Mouse (Mus musculus): ENCODE measurements around the gene Herc2. TPM values are rescaled to one million over a fixed set of nuclear protein-coding genes. Genes with fewer than 3 reads are reported as not detected.

The Herc2 gene
- polyA plus RNA-seq, 1 experiment from 2014 or later, result 22.3 TPM

DNA sequence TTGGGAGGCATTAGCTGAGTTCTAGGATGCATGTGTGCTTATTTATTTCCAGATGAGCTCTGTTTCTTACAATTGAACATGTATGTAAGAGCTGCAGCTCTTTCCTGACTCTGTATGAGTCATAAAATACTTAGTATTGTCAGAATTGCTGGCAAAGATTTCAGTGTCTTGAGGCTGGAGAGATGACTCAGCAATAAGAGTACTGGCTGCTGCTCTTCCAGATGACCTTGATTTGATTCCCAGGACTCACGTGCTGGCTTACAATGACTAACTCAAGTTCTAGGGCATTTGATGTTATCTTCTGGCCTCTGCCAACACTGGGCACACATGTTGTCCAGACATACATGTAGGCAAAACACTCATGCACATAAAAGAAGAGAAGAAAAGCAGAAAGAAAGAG lies 64.2 kb downstream of the Herc2 start:
- no peak for ATAC-seq (ENCODE audit: low read depth)
- no peak overlapping the region for H3K9ac ChIP-seq (ENCODE audit: low read length)
- 69% methylated on average over 1 of the region's 1 CpGs for WGBS
- H3K4me1 ChIP-seq (replicated peaks; ENCODE audit: control insufficient read depth, insufficient read depth, low read length), result no peaks in the 10 kb centered on the region
- H3K27ac ChIP-seq (ENCODE audit: low read length), result no peak overlapping the region
- H3K27me3 ChIP-seq (ENCODE audit: control insufficient read depth, insufficient read depth, low read depth, low read length), result no peaks in the 10 kb centered on the region
- no peaks in the 10 kb centered on the region for H3K9me3 ChIP-seq (ENCODE audit: control insufficient read depth, low read length)
- peaks cover 6% of the 10 kb centered on the region for H3K36me3 ChIP-seq (ENCODE audit: control insufficient read depth, insufficient read depth, low read length)
- no peak overlapping the region for H3K4me3 ChIP-seq (ENCODE audit: low read length)
- H3K4me2 ChIP-seq (ENCODE audit: low read depth, low read length), result no peak overlapping the region

DNA sequence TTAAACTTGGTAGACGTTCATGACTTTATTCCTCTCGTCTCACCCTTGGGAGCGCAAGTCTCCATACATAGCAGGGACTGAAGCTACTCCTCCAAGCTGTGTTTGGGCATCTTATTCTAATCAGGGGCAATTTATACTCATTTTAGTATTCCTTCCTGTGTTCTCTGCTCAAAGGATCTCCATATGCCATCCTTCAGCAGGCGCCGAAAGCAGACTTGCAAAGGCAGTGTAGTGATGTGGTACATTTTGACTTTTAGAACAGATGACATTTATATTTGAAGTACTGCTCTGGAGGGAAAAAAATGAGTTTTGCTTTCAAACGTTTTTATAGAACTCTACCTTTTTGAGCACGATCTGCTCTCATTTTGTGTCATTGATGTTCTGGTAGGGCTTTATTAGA lies 71.0 kb downstream of the Herc2 start:
- Histone ChIP-seq H3K4me1 (replicated peaks; ENCODE audit: control insufficient read depth, insufficient read depth, low read length) (no peaks in the 10 kb centered on the region), H3K9me3 (ENCODE audit: control insufficient read depth, low read length) (no peaks in the 10 kb centered on the region), H3K9ac (ENCODE audit: low read length) (no peak overlapping the region), H3K27me3 (ENCODE audit: control insufficient read depth, insufficient read depth, low read depth, low read length) (no peaks in the 10 kb centered on the region), H3K4me2 (ENCODE audit: low read depth, low read length) (no peak overlapping the region), H3K4me3 (ENCODE audit: low read length) (no peak overlapping the region), H3K27ac (ENCODE audit: low read length) (no peak overlapping the region), H3K36me3 (ENCODE audit: control insufficient read depth, insufficient read depth, low read length) (peaks cover 12% of the 10 kb centered on the region)
- no peak for ATAC-seq (ENCODE audit: low read depth)
- 79% methylated on average over 7 of the region's 7 CpGs for WGBS

DNA sequence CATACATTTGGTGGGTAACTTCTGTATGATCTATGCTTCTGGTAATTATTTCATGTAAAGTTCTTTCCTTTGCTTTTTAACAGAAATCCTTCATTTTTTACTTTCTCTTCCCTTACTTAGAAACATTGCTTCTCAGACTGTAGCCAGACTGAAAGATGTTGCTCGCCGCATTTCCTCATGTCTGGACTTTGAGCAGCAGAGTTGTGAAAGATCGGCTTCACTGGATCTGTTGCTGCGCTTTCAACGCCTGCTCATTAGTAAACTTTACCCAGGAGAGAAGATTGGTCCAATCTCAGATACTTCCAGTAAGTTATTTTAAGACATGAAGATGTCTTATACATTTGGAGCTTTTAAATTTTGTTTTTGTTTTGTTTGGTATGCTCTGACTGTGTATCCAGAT lies 71.4 kb downstream of the Herc2 start:
- Histone ChIP-seq H3K4me1 (replicated peaks; ENCODE audit: control insufficient read depth, insufficient read depth, low read length) (no peaks in the 10 kb centered on the region), H3K36me3 (ENCODE audit: control insufficient read depth, insufficient read depth, low read length) (peaks cover 12% of the 10 kb centered on the region), H3K4me3 (ENCODE audit: low read length) (no peak overlapping the region), H3K9me3 (ENCODE audit: control insufficient read depth, low read length) (no peaks in the 10 kb centered on the region), H3K4me2 (ENCODE audit: low read depth, low read length) (no peak overlapping the region), H3K27me3 (ENCODE audit: control insufficient read depth, insufficient read depth, low read depth, low read length) (no peaks in the 10 kb centered on the region), H3K9ac (ENCODE audit: low read length) (no peak overlapping the region), H3K27ac (ENCODE audit: low read length) (no peak overlapping the region)
- 97% methylated on average over 5 of the region's 5 CpGs for WGBS
- no peak for ATAC-seq (ENCODE audit: low read depth)

DNA sequence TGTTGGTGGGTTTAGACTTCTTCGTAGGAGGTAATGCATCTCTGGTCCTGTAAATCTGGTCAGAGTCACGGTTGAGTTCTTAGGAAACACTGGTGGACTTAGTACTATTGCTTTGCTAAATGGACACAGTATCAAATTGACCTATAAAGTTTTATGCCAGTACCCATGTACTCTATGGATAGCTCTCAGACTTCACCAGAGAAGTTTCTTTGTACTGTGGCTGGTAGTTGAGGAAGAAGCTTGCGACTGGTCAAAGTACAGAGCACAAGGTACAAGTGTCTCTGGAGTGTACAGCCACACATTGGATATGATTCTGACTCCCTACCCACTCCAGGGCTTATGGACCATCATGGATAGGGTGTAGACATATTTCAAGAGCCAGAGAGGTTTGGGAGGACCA lies 78.1 kb downstream of the Herc2 start:
- Histone ChIP-seq H3K27me3 (ENCODE audit: control insufficient read depth, insufficient read depth, low read depth, low read length) (no peaks in the 10 kb centered on the region), H3K9me3 (ENCODE audit: control insufficient read depth, low read length) (no peaks in the 10 kb centered on the region), H3K4me3 (ENCODE audit: low read length) (no peak overlapping the region), H3K4me2 (ENCODE audit: low read depth, low read length) (no peak overlapping the region), H3K27ac (ENCODE audit: low read length) (no peak overlapping the region), H3K9ac (ENCODE audit: low read length) (no peak overlapping the region), H3K4me1 (replicated peaks; ENCODE audit: control insufficient read depth, insufficient read depth, low read length) (no peaks in the 10 kb centered on the region), H3K36me3 (ENCODE audit: control insufficient read depth, insufficient read depth, low read length) (peaks cover 17% of the 10 kb centered on the region)
- 93% methylated on average over 3 of the region's 3 CpGs for whole genome bisulfite sequencing
- no peak for ATAC-seq (ENCODE audit: low read depth)

DNA sequence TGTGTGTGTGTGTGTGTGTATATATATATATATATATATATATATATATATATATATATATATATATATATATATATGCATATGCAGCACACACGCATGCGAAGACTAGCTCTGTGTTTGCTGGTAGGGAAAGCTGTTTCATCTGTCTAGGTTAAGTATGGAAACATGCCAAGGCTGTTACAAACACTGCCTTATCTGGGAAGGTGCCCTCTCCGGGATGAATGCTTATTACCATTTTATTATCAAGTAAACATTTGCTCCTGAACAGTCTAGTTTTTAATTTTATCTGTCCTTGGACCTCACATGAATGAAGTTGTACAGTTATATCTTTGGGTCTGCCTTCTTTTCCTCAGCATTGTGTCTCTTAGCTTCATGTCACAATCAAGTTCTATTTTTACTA lies 79.6 kb downstream of the Herc2 start:
- no peaks in the 10 kb centered on the region for H3K9me3 ChIP-seq (ENCODE audit: control insufficient read depth, low read length)
- H3K4me2 ChIP-seq (ENCODE audit: low read depth, low read length), result no peak overlapping the region
- H3K9ac ChIP-seq (ENCODE audit: low read length), result no peak overlapping the region
- H3K27me3 ChIP-seq (ENCODE audit: control insufficient read depth, insufficient read depth, low read depth, low read length), result no peaks in the 10 kb centered on the region
- peaks cover 14% of the 10 kb centered on the region for H3K36me3 ChIP-seq (ENCODE audit: control insufficient read depth, insufficient read depth, low read length)
- no peak overlapping the region for H3K4me3 ChIP-seq (ENCODE audit: low read length)
- ATAC-seq (ENCODE audit: low read depth), result no peak
- H3K27ac ChIP-seq (ENCODE audit: low read length), result no peak overlapping the region
- no peaks in the 10 kb centered on the region for H3K4me1 ChIP-seq (replicated peaks; ENCODE audit: control insufficient read depth, insufficient read depth, low read length)
- 71% methylated on average over 3 of the region's 3 CpGs for WGBS

DNA sequence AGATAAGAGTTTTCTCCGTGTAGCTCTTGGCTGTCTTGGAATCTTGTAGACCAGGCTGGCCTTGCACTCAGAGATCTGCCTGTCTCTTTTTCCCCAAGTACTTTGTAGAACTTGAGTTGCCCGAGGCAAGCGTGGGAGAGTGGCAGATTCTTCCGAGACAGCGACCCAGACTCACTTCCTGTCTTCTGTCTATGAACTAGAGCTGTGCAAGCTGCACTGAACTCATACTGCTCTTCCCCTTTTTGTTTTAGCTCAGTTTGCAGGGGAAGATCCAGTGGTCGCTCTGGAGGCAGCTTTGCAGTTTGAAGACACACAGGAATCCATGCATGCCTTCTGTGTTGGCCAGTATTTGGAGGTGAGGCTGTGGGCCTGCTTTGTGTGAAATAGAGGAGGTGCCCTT lies 81.6 kb downstream of the Herc2 start:
- peaks cover 10% of the 10 kb centered on the region; the same call in 1 of the 2 replicates for H3K36me3 ChIP-seq (ENCODE audit: control insufficient read depth, insufficient read depth, low read length)
- H3K9me3 ChIP-seq (ENCODE audit: control insufficient read depth, low read length), result no peaks in the 10 kb centered on the region
- no peak overlapping the region for H3K4me2 ChIP-seq (ENCODE audit: low read depth, low read length)
- no peak for ATAC-seq (ENCODE audit: low read depth)
- H3K4me3 ChIP-seq (ENCODE audit: low read length), result no peak overlapping the region
- H3K27ac ChIP-seq (ENCODE audit: low read length), result no peak overlapping the region
- WGBS, result 71% methylated on average over 6 of the region's 6 CpGs
- H3K4me1 ChIP-seq (replicated peaks; ENCODE audit: control insufficient read depth, insufficient read depth, low read length), result no peaks in the 10 kb centered on the region
- no peaks in the 10 kb centered on the region for H3K27me3 ChIP-seq (ENCODE audit: control insufficient read depth, insufficient read depth, low read depth, low read length)
- H3K9ac ChIP-seq (ENCODE audit: low read length), result no peak overlapping the region

DNA sequence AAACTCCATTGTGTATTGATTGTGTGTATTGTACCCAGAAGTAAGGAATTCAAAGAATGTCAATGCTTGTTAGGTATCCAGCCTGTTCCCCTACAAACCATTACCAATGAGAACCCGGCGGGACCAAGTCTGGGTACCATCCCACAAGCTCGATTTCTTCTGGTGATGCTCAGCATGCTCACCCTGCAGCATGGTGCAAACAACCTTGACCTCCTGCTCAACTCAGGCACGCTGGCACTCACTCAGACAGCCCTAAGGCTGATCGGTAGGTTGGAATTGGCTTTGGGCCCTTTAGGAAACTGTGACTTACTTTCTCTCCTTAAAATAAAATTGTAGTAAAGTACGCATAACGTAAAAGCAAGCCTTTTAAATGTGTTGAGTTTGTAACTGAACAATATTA lies 88.7 kb downstream of the Herc2 start:
- no peak for ATAC-seq (ENCODE audit: low read depth)
- no peak overlapping the region for H3K4me2 ChIP-seq (ENCODE audit: low read depth, low read length)
- H3K9ac ChIP-seq (ENCODE audit: low read length), result no peak overlapping the region
- no peaks in the 10 kb centered on the region for H3K9me3 ChIP-seq (ENCODE audit: control insufficient read depth, low read length)
- 87% methylated on average over 7 of the region's 7 CpGs for WGBS
- H3K27ac ChIP-seq (ENCODE audit: low read length), result no peak overlapping the region
- H3K27me3 ChIP-seq (ENCODE audit: control insufficient read depth, insufficient read depth, low read depth, low read length), result no peaks in the 10 kb centered on the region
- H3K4me1 ChIP-seq (replicated peaks; ENCODE audit: control insufficient read depth, insufficient read depth, low read length), result no peaks in the 10 kb centered on the region
- H3K36me3 ChIP-seq (ENCODE audit: control insufficient read depth, insufficient read depth, low read length), result peaks cover 7% of the 10 kb centered on the region
- H3K4me3 ChIP-seq (ENCODE audit: low read length), result no peak overlapping the region

DNA sequence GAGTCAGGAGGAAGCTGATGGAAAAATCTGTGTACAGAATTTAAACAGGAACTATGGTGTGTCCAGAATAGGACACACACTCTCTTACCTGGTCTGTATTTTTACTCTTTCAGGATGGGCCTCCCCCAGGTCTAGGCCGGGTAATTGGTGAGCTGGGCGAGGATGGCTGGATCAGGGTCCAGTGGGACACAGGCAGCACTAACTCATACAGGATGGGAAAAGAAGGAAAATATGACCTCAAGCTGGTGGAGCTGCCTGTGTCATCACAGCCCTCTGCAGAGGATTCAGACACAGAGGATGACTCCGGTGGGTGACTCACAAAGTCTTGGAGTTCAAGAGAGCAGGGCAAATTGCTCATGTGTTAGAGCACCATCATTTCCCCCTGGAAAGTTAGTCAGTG lies 96.4 kb downstream of the Herc2 start:
- H3K9me3 ChIP-seq (ENCODE audit: control insufficient read depth, low read length), result no peaks in the 10 kb centered on the region
- H3K27me3 ChIP-seq (ENCODE audit: control insufficient read depth, insufficient read depth, low read depth, low read length), result no peaks in the 10 kb centered on the region
- no peak for ATAC-seq (ENCODE audit: low read depth)
- H3K36me3 ChIP-seq (ENCODE audit: control insufficient read depth, insufficient read depth, low read length), result peaks cover 19% of the 10 kb centered on the region
- WGBS, result 94% methylated on average over 3 of the region's 3 CpGs
- no peak overlapping the region for H3K27ac ChIP-seq (ENCODE audit: low read length)
- H3K9ac ChIP-seq (ENCODE audit: low read length), result no peak overlapping the region
- H3K4me1 ChIP-seq (replicated peaks; ENCODE audit: control insufficient read depth, insufficient read depth, low read length), result no peaks in the 10 kb centered on the region
- H3K4me3 ChIP-seq (ENCODE audit: low read length), result no peak overlapping the region
- no peak overlapping the region for H3K4me2 ChIP-seq (ENCODE audit: low read depth, low read length)

DNA sequence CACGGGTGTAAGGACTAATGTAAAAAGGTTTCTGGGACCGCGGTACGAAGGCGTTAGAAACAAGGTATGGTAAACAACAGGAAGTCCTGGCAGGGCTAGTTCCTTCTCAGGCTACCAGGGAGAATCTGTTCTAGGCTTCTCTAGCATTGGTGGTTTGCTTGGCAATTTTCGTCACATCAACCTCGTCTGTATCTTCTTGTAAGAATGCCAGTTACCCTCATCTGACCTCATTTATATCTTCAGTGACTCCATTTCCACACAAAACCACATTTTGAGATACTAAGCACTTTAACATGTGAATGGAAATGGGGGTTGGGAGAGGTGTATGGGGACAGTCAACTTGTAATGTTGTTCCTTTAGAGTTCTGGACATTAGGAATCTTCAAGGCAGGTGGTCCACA lies 98.9 kb downstream of the Herc2 start:
- H3K27me3 ChIP-seq (ENCODE audit: control insufficient read depth, insufficient read depth, low read depth, low read length), result no peaks in the 10 kb centered on the region
- no peak overlapping the region for H3K9ac ChIP-seq (ENCODE audit: low read length)
- H3K4me2 ChIP-seq (ENCODE audit: low read depth, low read length), result no peak overlapping the region
- no peak overlapping the region for H3K27ac ChIP-seq (ENCODE audit: low read length)
- H3K4me1 ChIP-seq (replicated peaks; ENCODE audit: control insufficient read depth, insufficient read depth, low read length), result no peaks in the 10 kb centered on the region
- no peaks in the 10 kb centered on the region for H3K9me3 ChIP-seq (ENCODE audit: control insufficient read depth, low read length)
- peaks cover 26% of the 10 kb centered on the region for H3K36me3 ChIP-seq (ENCODE audit: control insufficient read depth, insufficient read depth, low read length)
- no peak for ATAC-seq (ENCODE audit: low read depth)
- H3K4me3 ChIP-seq (ENCODE audit: low read length), result no peak overlapping the region
- 92% methylated on average over 7 of the region's 7 CpGs for WGBS
